8 mouse cellular contexts compared by ENCODE assay signal in the genomic region with DNA sequence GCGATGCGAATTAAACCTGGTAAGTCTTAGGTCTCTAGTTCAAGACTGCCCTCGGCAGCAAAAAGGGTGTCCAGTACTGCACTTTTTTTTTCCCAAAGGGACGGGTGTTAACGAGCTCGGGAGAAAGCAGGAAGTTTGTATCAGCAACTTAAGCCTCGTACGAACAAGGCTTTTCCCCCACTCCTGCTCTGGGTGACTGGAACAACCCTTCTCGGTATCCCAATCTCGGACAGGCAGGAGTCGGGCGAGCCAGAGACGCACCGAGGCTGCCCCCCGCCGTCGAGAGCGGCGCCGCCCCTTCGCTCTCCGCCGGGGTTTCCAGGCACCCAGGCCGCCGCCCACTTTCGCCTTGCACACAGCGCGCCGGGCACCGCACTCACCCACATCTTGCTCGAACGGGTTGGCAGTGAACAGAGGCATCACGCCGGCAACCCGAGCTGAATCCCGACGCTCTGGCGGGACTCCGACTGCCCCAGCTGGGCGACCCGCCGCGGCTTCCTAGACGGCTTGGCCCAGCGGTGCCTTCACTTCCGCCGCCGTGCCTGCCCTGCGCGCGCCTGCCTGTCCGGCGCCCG. TPM values are rescaled to one million over a fixed set of nuclear protein-coding genes. Genes with fewer than 3 reads are reported as not detected.
DNase-seq lines count a peak whose midpoint lies in the region; ATAC-seq lines count a peak whose summit lies in the region.

No protein-coding gene starts in this region.

- peak overlapping the region; percentile 88 for H3K9ac ChIP-seq in hindbrain, embryonic 16.5 days (ENCODE audit: low read depth, low read length)
- peak overlapping the region; percentile 97 for H3K9ac ChIP-seq in lung, embryonic 16.5 days (ENCODE audit: low read length)

- under 1% methylated on average over 54 of the region's 54 CpGs for WGBS in hindbrain, embryonic 16.5 days
- WGBS in lung, embryonic 16.5 days: under 1% methylated on average over 49 of the region's 54 CpGs

- H3K27ac ChIP-seq in hindbrain, embryonic 16.5 days (ENCODE audit: low read depth, low read length): peak overlapping the region; percentile 99
- peak overlapping the region; percentile 97 for H3K27ac ChIP-seq in lung, embryonic 16.5 days (ENCODE audit: low read length)

- peak overlapping the region; percentile 65 for H3K4me2 ChIP-seq in hindbrain, embryonic 16.5 days (ENCODE audit: low read length)
- peak overlapping the region; percentile 86 for H3K4me2 ChIP-seq in lung, embryonic 16.5 days (ENCODE audit: low read depth, low read length)

- no peaks in the 10 kb centered on the region for H3K9me3 ChIP-seq in hindbrain, embryonic 16.5 days (ENCODE audit: control insufficient read depth, low read length)
- H3K9me3 ChIP-seq in lung, embryonic 16.5 days (ENCODE audit: control insufficient read depth, low read length): no peaks in the 10 kb centered on the region

- peak overlapping the region; percentile 69 for H3K4me3 ChIP-seq in hindbrain, embryonic 16.5 days (ENCODE audit: low read length)
- H3K4me3 ChIP-seq in lung, embryonic 16.5 days (ENCODE audit: low read length): peak overlapping the region; percentile 92

- H3K4me1 ChIP-seq in hindbrain, embryonic 16.5 days (ENCODE audit: control insufficient read depth, insufficient read depth, low read depth, low read length): peaks cover 4% of the 10 kb centered on the region; the same call in 1 of the 2 replicates
- peaks cover 5% of the 10 kb centered on the region; the same call in 1 of the 2 replicates for H3K4me1 ChIP-seq in lung, embryonic 16.5 days (replicated peaks; ENCODE audit: control insufficient read depth, insufficient read depth, low read length)

- no peaks in the 10 kb centered on the region for H3K36me3 ChIP-seq in hindbrain, embryonic 16.5 days (ENCODE audit: control insufficient read depth, insufficient read depth, low read length)
- no peaks in the 10 kb centered on the region for H3K36me3 ChIP-seq in lung, embryonic 16.5 days (ENCODE audit: control insufficient read depth, insufficient read depth, low read length)

- no peaks in the 10 kb centered on the region for H3K27me3 ChIP-seq in hindbrain, embryonic 16.5 days (replicated peaks; ENCODE audit: control insufficient read depth, insufficient read depth, low read length)
- H3K27me3 ChIP-seq in lung, embryonic 16.5 days (ENCODE audit: control insufficient read depth, insufficient read depth, low read depth, low read length): no peaks in the 10 kb centered on the region

- DNase-seq in adrenal gland, postnatal 14 days: peak; percentile 82
- no peak for DNase-seq in adrenal gland, adult 2 months
- peak; percentile 84 to 85 for DNase-seq in right cerebral cortex, postnatal 10 days (ENCODE audit: low spot score in 2 of 2)
- no peak for DNase-seq in right cerebral cortex, adult 2 months (ENCODE audit: low spot score in 2 of 2)
- peak; percentile 48 for DNase-seq in fibroblast of lung, adult 2 months (ENCODE audit: low read depth)
- peak; percentile 74 for DNase-seq in right cerebral cortex, postnatal 4 days

- peak; percentile 95 for ATAC-seq in hindbrain, embryonic 16.5 days
- peak; percentile 94 for ATAC-seq in lung, embryonic 16.5 days (ENCODE audit: low read depth)

RNA-seq across cellular contexts. Expression of a gene that starts 0.3 kb away (rescaled TPM):
- total RNA-seq in adrenal gland, postnatal 14 days (2021): 30.0 and 31.1 TPM in 2 replicates
- 10 to 100 TPM; 33.2 to 33.8 TPM for total RNA-seq in adrenal gland, adult 2 months (2021)
- polyA plus RNA-seq in adrenal gland, adult 2 months (2012; rRNA removed): 7.0 and 7.6 TPM in 2 replicates
- 35.8 and 39.0 TPM in 2 replicates for polyA plus RNA-seq in hindbrain, embryonic 16.5 days (2015; fragmentation: Nextera tagmentation; extraction: Ambion mirVana)
- polyA plus RNA-seq in lung, embryonic 16.5 days (2015; fragmentation: Nextera tagmentation; extraction: Ambion mirVana): 35.0 and 40.3 TPM in 2 replicates

Comparison
In these comparisons a context has a peak if more than half of its experiments do, and no peak if none do; other contexts are left out.
1. DNase-seq: peak in adrenal gland, postnatal 14 days (single experiment), right cerebral cortex, postnatal 10 days (2 of 2), fibroblast of lung, adult 2 months (single experiment) and right cerebral cortex, postnatal 4 days (single experiment); none in adrenal gland, adult 2 months (single experiment) and right cerebral cortex, adult 2 months (0 of 2).